Mouse (Mus musculus) small intestine, adult 2 months (tissue): ENCODE measurements around the gene Gm10053.

Experiments used
- CTCF ChIP-seq: fragments of 200-500 bp; IDR thresholded peaks from 2 replicates; pipeline ENCODE4 v1.5.1; 2012; ENCODE audit warnings: low read depth, mild to moderate bottlenecking, control low read depth, inconsistent platforms, low read length, moderate library complexity, mixed read lengths; ENCODE audit not compliant: insufficient replicate concordance, insufficient read length; ENCODE audit errors: extremely low read depth
- POLR2A ChIP-seq: fragments of 200-500 bp; IDR thresholded peaks from 2 replicates; pipeline ENCODE4 v1.6.1; 2012; ENCODE audit warnings: low read depth, mild to moderate bottlenecking, control low read depth, inconsistent platforms, low read length, moderate library complexity

DNA sequence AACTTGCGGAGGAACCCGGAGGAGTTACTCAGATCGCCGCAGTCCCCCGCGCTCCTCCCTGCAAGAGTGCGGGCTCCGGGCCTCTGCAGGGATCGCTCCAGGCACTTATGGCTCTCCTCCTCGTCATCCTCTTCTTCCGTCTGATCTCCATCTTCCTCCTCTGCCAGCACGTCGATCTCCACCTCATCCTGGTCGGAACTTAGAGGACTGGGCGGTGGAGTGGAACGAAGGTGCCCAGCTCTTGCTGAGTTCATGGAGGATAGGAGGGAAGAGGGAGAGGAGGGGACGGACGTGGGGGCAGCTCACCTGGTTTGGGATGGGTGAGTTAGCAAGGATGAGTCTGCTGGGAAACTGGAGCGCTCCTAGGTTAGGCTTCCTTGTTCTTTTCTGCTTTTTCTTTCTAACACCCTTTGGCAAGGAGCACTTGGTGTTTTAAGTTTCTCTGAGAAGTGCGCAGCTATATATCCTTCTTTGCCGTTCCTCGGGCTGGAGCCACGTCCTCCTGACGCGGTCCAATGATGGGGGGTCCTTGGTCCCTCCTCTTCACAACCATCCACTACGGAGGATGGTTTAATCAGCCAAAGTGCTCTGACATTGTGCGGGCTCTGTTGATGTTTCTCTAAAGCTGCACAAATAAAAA, 25.2 kb downstream of the Gm10053 start, which contains the start of gene Foxd4:
- TF ChIP-seq POLR2A (no peak), CTCF (no peak)
